Mouse (Mus musculus): Measurements from ENCODE around the gene Creb3l2. TPM values are rescaled to one million over a fixed set of nuclear protein-coding genes. Genes with fewer than 3 reads are reported as not detected.
"Not testable (repeated sequence)": the region's sequence is repeated elsewhere in the genome, so short reads cannot be mapped to it uniquely, and the experiment has no call there.

Gene Creb3l2
- total RNA-seq, 2 experiments from 2014 or later = 6.9 to 7.0 TPM

DNA sequence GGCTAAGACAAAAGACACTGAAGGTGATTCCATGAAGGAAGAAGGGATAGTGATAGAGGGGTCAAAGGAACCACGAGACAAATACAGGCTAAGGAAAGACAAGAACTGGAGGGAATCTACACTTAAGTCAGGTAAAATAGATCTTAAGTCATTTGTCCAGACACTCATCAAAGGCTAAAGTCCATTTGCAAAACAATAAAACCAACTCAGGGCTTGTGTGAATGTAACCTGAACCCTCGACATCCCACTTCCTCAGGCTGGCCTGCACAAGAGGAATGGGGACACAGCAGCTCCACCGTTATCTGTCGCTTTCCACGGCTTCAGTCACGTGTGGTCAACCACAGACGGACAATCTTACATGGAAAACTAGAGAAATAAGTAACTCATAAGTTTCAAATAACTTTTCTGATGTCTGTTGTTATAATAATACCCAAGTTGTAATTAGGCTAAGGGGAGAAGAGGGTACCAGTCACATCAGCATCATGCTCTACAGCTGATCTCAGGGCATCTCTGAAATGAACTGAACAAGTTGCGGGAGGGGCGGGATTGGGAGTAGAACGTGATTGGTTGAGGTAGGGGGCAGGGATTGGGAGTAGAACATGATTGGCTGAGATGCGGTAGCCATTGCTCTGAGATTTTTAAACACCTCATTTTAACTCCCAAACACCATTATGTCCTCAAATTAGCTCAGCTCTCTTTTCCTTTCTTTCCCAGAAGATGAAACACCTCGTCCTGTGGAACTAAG lies 63.9 kb downstream of the Creb3l2 start:
- no peak for DNase-seq (ENCODE audit: low spot score in 2 of 2)

DNA sequence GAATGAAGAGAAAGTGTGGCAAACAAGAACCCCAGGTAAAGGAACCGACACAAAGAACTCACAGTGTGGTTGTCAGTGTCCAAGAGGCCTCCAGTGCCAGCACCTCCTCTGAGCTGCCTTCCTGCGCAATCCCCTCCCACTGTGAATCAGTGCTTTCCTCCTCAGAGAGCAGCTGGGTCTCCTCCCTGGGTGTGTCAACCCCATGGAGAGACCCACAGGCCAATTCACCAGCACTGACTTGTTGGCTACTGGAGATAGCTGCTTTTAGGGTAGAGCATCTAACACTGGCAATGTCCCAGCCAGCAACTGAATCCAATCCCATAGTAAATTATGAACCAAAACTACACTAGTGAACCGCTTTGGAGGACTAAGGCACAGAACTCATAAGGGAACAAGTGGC lies 64.6 kb downstream of the Creb3l2 start:
- DNase-seq (ENCODE audit: low spot score in 2 of 2) = not testable (repeated sequence)

DNA sequence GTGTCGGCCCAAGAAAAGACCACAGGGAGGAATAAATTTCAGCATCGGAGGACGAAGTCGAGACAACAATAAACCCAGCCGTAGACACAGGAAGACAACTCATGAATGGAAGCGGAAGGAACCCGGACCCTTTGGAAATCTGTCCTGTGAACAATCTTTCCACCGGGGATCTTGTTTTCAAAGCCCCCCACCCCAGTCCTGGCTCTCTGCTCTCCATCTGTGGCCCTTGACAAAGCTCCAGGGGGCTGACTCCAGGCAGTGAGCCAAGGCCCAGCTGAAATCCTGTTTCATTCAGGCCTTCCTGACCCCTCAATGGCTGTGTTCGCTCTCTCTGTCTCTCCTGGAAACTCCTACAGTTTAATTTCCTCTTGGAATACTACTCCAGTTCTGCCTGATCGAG lies 66.5 kb downstream of the Creb3l2 start:
- DNase-seq (ENCODE audit: low spot score in 2 of 2) = no peak

DNA sequence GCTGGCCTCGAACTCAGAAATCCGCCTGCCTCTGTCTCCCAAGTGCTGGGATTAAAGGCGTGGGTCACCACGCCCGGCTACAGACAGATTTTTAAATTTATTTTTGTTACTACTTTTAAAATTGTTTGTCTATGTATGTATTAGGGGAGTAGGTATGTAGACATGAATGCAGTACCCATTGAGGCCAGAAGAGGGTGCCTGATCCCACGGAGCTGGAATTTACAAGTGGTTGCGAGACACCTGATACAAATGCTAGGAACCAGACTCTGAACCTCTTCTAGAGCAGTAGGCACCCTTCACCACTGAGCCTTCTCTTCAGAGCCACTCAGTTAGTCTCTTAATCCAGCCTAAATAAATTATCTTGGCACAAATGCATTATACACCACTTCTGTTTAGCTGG lies 70.6 kb downstream of the Creb3l2 start:
- peak in 1 of 2 experiments; percentile 21 for DNase-seq (ENCODE audit: low spot score in 2 of 2)

DNA sequence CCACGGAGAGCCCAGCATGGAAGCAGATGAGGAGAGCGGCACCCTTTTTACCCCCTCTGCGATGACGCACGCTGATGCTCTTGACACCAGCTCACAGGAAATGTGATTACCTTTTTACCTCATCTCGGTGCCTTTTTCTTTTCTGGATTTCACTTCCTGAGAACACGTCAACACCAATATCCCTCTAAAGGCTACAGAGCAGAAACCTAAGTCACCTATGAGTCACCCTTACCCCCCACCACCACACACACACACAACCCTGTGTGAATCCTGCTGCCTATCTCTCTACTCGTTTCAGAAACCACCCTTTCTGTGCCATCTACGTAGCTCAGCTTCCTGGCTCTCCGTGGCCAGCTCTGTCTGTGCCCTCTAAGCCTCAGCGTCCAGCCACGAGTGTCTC lies 71.4 kb downstream of the Creb3l2 start:
- no peak for DNase-seq (ENCODE audit: low spot score in 2 of 2)

DNA sequence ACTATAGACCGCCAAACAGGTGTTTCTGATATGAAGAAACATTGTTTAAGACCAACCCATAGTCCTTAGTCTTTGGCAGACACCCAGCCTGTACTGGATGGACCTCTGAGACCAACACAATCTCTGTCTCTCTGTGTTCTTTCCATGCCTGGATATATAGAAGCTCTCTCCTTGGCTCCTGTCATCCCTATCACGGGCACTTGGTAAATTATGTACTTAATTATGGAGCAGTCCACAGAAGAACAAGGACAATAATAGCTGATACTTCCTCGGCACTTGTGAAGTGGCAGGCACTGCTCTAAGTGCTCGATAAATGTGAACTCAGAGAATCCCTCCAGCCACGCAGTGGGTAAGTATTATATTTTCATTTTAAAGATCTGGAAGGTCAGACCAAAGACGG lies 72.2 kb downstream of the Creb3l2 start:
- no peak for DNase-seq (ENCODE audit: low spot score in 2 of 2)

DNA sequence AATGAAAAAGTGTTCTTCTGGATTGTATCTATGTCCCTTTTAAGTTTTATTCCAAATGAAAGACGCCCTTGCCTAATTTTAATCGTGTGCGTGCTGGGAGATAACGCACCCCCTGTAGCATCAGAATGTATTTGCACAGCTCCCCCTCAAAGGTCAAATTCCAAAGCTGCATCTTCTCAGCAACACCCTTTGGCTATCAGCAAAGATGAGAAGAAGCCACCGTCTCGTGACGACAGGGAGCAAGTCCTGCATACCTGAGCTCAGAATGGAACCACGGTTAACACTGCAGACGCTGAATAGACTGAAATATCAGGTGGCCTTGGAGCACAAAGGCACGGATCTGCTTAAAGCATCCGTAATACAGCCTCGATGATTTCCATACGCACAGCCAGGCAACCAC lies 73.7 kb downstream of the Creb3l2 start:
- DNase-seq (ENCODE audit: low spot score in 2 of 2) = no peak

DNA sequence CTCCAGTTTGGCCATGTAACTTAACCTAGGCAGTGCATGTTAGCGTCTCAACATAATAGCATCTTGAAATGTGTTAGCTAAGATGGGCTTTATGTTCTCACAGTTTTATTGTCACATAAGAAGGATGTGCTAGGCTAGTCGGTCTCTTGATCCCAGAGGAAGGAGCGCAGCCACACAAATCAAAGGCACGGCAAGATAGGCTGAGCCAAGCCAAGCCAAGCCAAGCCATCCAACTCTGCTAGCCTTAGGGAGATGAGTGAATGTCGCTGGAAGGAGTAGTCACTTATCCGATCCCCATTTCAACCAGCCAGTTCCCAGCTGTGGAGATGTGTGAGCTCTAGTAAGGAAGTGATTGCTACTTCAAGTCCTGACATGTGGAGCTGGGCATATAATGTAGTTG lies 75.0 kb downstream of the Creb3l2 start:
- DNase-seq (ENCODE audit: low spot score in 2 of 2) = no peak

DNA sequence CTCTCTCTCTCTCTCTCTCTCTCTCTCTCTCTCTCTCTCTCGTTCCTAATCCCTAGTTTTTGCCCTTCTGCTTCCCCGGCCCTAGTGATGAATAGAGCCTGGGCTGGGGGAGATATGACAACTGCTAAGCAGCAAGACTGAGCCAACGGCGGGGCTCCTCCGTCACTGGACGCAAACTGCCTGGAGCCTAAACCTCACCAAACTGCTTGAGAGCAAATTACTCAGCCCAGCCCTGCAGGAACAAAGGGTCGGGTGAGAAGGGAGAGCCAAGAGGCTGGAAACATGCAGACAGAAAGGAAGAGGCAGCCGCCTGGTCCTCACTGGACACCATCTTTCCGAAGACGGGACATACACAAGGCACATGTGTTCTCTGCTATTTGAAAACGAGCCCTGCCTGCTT lies 76.8 kb downstream of the Creb3l2 start:
- no peak for DNase-seq (ENCODE audit: low spot score in 2 of 2)

DNA sequence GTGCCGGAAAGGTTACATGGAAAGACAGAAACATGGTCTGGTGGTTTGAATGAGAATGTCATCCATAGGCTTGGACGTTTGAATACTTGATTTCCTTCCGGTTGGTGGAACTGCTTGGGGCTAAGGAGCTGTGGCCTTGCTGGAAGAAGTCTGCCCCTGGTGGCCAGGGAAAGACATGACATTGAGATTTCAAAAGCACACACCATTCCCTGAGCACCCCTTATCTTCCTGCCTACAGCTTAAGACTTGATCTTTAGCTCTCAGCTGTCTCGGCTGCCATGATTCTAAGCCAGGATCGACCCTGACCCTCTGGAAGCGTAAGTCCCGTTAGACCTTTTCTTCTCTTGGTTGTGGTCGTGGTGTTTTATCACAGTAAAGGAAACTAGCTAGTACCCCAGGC lies 77.6 kb downstream of the Creb3l2 start:
- no peak for DNase-seq (ENCODE audit: low spot score in 2 of 2)

DNA sequence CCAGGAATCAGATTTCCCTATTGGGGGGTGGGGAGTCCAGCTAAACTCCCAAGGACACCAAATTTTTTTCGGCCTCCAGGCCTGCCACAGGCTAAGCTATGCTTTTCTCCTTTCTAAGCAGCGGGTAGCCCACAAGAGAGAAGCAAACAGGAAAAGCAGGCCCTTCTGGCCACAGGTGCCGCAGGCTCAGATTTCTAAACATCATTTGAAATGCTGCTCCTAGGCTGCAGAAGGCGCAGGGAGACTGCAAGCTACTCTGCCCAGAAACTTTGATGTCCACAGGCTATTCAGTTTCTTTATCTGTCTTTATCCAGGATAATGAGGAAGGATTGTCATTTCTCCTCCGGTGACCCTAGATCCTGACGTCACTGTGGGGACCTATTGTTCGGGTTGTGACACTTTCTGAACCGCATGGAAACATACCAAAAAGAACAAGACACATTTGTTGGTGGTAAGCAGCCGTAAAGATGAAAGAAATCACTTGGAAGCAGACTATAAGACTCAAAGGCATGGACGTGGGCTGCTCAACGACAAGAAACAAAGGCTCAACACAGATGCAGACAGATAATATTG lies 81.0 kb downstream of the Creb3l2 start:
- no peak for DNase-seq (ENCODE audit: low spot score in 2 of 2)

DNA sequence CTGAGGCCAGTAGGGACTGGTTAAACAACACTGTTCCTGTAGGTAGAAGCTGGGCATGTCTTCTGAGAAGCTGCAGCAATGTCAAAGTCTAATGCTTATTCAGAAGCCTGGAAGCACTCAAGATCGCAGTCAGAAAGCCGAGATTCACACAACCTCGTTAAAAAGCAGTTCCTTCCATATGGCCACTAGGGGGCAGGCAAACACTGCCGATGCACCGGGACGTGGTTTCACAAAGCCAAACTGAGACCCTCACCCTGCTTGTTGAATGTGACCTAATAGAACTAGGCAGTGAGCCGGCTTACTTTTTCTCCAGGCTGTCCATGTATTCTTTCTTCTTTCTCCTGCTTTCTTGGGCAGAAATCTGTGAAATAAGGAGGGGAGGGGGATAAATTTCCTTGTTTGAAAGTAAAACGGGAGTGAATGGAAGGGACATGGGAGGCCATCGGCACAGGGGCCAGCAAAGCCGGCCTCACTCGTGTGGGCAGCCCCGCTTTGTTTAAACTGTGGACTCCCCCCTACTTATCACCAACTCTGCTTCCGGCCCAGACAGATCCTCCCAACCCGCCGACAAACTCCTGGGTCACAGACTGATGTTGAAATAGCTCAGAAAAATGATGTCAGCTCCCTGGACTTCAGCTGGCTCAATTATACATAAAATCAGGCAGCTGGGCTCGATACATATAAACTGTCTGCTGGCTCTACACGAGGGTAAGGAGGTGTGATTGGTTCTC lies 87.3 kb downstream of the Creb3l2 start:
- DNase-seq (ENCODE audit: low spot score in 2 of 2) = peak; percentile 68 to 74

DNA sequence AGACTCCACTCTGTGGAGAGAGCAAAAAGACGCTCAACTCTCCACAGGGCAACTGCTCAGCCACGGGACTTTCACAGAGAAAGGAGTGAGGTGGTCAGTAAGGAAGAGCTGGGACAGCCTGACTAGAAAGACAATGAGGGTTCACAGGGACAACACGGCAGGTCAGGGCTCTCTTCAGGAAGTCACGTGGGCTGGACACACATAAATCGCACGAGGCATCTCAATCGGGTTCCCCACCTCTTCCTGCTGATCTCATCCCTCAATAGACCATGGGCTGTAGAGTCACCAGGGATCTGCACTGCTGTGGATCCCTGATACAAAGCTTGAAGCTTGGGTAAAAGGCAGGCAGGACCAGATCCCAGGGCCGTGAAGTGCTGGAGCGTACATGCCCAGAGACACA lies 88.3 kb downstream of the Creb3l2 start:
- DNase-seq (ENCODE audit: low spot score in 2 of 2) = no peak

DNA sequence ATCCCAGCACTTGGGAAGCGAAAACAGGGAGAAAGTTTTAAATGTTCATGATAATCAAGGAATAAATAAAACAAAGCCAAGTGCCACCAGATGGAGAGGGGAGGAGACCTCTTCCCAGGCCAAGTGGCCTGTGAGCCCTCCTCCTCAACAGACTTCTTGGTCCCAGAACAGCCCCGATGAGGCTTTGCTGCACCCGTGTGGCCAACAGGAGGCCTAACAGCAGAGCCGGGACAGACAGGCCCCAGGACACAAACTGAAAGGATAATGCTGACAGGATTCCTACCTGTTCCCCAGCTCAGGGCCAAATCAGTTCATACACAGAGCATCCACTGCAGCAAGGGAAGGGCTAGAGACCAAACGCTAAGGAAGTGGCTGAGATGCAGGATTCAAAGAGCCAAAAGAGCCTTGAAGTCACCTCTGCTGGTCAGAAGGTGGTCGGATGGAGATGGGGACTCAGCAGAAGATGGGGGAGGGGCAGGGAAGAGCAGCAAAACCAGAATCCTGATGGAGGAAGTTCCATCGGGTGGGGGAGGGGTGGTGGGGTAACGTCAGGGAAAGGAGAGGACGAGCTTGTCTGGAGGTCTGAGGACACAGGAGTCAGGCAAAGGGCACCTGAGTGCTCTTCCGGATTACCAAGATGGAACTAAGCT lies 90.1 kb downstream of the Creb3l2 start:
- DNase-seq (ENCODE audit: low spot score in 2 of 2) = peak; percentile 68 to 76

DNA sequence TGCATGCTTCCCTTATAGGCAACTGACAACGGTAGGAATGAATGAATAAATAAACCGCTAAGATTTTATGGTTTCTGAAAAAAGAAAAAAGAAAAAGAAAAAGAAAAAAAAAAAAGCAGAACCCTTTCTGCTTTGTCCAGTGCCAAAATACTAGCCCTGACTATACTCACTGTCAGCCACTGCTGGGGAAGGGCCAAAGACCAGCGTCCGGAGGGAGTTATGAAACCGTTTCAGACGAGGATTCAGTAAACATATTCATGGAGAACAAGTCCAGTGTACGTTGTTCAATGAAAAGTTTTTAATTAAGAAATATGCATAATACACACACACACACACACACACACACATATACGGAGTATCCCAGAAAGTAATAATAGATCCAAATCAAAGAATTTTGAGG lies 91.6 kb downstream of the Creb3l2 start:
- DNase-seq (ENCODE audit: low spot score in 2 of 2) = no peak

DNA sequence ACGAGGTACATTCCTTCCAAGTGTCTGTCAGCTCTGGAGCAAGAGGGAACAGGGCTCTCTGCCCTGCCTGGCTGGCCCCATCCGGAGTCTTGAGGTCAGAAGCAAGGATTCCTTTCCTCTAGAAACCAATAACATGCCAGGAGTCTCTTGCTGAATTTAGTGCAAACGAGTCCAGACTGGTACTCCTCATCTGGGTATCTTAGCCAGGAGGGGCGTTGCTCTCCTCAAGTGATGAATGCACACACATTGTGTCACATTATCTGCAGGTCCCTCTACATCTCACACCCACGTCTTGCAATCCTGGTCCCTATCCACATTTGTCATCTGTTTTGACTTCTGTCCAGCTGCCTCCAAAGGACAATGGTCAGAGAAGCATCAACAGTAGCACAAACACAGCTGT lies 94.3 kb downstream of the Creb3l2 start:
- DNase-seq (ENCODE audit: low spot score in 2 of 2) = no peak

DNA sequence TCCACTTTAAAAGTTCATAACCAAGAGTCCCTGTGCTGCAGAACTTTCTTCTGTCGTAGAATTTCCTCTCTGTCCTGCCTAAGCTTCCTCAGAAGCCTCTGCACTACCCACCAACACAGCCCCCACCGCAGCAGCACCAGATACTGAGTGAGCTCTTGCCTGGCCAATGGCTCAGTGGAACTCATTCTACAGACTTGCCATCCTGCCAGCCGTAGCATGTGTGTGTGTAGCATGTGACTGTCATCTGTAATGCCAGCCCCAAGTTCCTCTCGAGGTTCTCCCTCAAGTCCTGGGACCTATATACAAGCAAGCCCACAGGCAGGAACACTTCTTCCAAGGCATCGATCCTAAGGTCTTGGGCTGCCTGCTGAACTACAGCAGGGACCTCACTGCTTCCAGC lies 103.9 kb downstream of the Creb3l2 start:
- no peak for DNase-seq (ENCODE audit: low spot score in 2 of 2)

DNA sequence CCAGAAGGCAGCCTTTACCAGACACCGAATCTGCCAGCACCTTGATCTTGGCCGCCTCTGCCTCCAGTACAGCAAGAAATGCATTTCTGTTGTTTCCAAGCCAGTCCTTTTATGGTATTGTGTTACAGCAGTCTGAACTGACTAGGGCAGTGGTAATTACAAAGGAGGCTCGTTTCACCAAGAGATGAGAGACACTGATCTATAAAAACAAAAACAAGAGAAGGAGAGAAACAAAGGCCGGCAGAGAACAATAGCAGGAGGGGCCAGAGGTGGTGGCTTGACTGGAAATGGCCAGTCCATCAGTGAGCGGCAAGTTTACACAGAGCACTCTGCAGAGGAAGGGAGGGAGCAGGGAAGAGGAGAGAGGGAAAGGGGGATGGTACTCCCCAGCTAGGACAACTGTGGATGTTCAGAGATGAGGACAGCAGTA lies 105.1 kb downstream of the Creb3l2 start:
- no peak for DNase-seq (ENCODE audit: low spot score in 2 of 2)

DNA sequence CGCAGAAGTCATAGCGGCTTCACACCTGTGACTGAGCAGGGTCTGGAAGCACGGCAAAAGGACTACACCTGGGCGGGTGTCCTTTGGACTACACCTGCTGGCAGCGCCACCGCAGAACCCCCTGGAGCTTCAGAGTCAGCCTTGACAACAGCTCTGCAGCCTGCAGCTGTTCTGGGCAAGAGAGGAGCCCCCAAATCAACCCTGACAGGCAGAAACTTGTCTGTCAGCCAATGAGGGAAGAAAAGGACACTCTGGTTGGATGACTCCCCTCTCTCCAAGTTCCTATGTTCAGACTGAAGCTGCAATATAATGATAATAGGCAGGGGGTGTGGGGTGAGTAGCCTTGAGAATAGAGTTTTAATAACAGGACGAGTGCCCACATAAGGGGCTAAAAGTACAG lies 105.6 kb downstream of the Creb3l2 start:
- no peak for DNase-seq (ENCODE audit: low spot score in 2 of 2)

DNA sequence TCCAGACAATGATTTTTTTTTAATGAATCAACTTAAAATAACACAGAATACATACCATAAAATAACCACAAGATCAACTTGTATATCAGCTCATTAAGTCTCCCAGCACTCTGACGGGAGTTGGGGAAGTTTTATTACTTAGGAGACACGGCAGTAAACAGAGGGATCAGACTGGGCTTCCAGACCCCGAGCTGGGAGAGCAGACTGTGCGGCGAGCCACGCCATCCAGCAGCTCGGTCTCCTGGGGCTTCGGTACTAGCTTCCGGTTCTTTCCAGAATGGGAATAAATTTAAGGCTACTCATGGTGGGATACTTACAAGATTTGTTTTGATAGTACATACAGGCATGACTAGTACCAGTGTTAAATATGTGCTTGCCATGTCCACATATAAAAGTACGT lies 109.1 kb downstream of the Creb3l2 start:
- DNase-seq (ENCODE audit: low spot score in 2 of 2) = no peak

DNA sequence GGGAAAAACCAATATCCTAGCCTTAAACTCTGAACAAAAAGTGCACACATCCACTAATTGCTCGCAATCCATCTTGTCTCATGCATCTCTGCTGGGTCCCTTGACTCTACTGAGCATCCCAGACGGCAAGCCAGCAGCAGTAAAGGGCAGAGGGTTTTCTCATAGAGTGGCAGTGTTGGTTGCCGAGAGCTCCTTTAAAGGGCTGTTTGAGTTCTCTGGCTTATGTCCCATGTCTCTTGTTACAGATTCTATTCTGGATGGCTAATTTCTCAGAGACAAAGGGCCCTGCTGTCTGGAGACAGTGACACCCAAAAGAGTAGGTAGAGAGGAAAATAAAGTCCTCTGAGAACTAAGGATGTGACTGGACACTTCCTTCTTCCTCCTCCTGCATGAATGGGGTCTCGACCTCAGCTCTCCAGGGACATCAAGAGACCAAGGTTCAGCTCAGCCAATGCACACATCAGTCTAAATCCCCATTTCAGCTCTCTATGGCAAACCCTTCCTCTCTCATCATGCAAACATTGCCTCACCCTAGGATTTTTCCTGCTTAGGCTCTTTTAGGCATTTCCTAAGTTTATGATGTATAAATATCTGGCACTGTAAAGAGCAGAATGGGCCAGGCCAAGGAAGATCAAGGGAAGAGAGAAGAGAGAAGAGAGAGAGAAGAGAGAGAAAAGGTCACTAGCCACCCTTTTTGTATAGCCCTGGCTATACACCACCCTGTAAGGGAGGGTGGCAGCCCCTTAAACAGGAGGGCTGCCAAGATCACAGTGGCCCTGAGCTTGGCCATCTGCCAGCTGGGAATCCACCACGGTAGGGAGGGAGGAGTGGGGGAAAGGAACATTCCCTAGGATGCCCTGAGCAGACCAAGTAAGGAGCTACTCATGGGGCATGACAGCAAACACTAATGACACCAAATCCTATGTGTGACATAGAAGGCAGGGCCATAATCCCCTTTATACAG lies 111.8 kb downstream of the Creb3l2 start:
- no peak for DNase-seq (ENCODE audit: low spot score in 2 of 2)
